In the genomic region with DNA sequence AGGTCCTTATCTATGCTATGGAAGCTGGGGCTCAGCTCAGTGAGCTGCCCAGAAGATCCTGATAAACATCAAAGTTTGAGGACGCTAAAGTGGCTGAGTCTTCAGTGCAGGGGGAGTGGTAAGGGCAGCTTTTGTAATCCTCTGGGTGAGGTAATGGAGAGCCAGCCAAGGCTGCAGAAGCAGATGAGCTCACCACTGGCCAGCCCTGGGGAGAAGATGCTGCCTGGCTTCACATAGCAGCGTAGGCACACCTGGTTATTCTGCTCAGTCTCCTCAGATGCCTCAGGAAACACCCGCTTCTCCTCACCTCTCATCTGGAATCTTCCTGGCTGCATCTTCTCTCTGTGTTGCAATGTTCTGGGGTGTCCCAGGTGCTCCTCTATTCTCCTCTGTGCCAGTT, we compare ENCODE assay signal across 34 mouse cellular contexts. TPM values are rescaled to one million over a fixed set of nuclear protein-coding genes. Genes with fewer than 3 reads are reported as not detected.
DNase-seq lines count a peak whose midpoint lies in the region; ATAC-seq lines count a peak whose summit lies in the region.
"Had no signal": no experiment of that assay in that cellular context is flagged by ENCODE, and none has a peak within 500 bp of the region (broad histone marks: within the 10 kb centered on the region; RNA-seq: fewer than 3 reads in every experiment).

No protein-coding gene starts in this region.

- no peak overlapping the region for H3K27ac ChIP-seq in liver, embryonic 12.5 days
- H3K27ac ChIP-seq in midbrain, embryonic 10.5 days (replicated peaks), result no peak overlapping the region
- H3K27ac ChIP-seq in heart, embryonic 10.5 days, result no peak overlapping the region
- H3K27ac ChIP-seq: forebrain, embryonic 15.5 days; heart, embryonic 15.5 days; hindbrain, embryonic 13.5 days; limb, embryonic 13.5 days; liver, embryonic 15.5 days had no signal

- WGBS in liver, embryonic 12.5 days (ENCODE audit: insufficient replicate concordance), result 37% methylated on average over 3 of the region's 3 CpGs
- WGBS in midbrain, embryonic 10.5 days, result 67% methylated on average over 3 of the region's 3 CpGs
- WGBS in heart, embryonic 10.5 days, result 44% methylated on average over 3 of the region's 3 CpGs

- H3K4me3 ChIP-seq in liver, embryonic 12.5 days, result no peak overlapping the region
- no peak overlapping the region for H3K4me3 ChIP-seq in midbrain, embryonic 10.5 days
- no peak overlapping the region for H3K4me3 ChIP-seq in heart, embryonic 10.5 days
- H3K4me3 ChIP-seq: erythroblast, embryonic 14.5 days; forebrain, embryonic 15.5 days; heart, embryonic 15.5 days; hindbrain, embryonic 13.5 days; limb, embryonic 13.5 days; liver, embryonic 15.5 days had no signal

- peak; percentile 21 to 61 for DNase-seq in adrenal gland, adult (ENCODE audit: inconsistent age in 2 of 2, low spot score in 1 of 2)
- no peak for DNase-seq in adrenal gland, postnatal 10 days
- DNase-seq in lung, postnatal 25 days (ENCODE audit: low spot score), result peak; percentile 8
- no peak for DNase-seq in lung, postnatal 14 days
- no peak for DNase-seq in midbrain, embryonic 10.5 days (ENCODE audit: low spot score)
- no peak for DNase-seq in heart, embryonic 10.5 days (ENCODE audit: low spot score)
- no peak for DNase-seq in urinary bladder, adult 2 months (ENCODE audit: low spot score)
- DNase-seq: cerebellum, adult 11 months; cerebellum, adult 9-11 months; heart, adult 18-20 months; heart, postnatal 36 days; kidney, adult 18-20 months; kidney, postnatal 4 days; right cerebral cortex, adult 18-20 months; right cerebral cortex, postnatal 4 days; thymus, adult 18-20 months; thymus, postnatal 36 days had no signal

- 0 out of 2 replicates have a peak, but pooled peaks cover 9% of the 10 kb centered on the region for H3K4me1 ChIP-seq in liver, embryonic 12.5 days
- no peaks in the 10 kb centered on the region for H3K4me1 ChIP-seq in midbrain, embryonic 10.5 days
- peaks cover 7% of the 10 kb centered on the region; the same call in 1 of the 2 replicates for H3K4me1 ChIP-seq in heart, embryonic 10.5 days
- H3K4me1 ChIP-seq: forebrain, embryonic 15.5 days; heart, embryonic 15.5 days; hindbrain, embryonic 13.5 days; liver, embryonic 15.5 days had no signal

- 0 out of 2 replicates have a peak, but pooled peaks have one; percentile 24 for ATAC-seq in liver, embryonic 12.5 days
- ATAC-seq: forebrain, embryonic 15.5 days; lung, postnatal 0 days; midbrain, embryonic 16.5 days had no signal

- no peak overlapping the region for H3K9ac ChIP-seq in liver, embryonic 12.5 days
- H3K9ac ChIP-seq: forebrain, embryonic 15.5 days; heart, embryonic 15.5 days; hindbrain, embryonic 13.5 days; limb, embryonic 13.5 days; liver, embryonic 15.5 days had no signal

- no peaks in the 10 kb centered on the region for H3K27me3 ChIP-seq in liver, embryonic 12.5 days (replicated peaks)
- H3K27me3 ChIP-seq in midbrain, embryonic 10.5 days (ENCODE audit: low read depth, poor library complexity, severe bottlenecking), result no peaks in the 10 kb centered on the region
- no peaks in the 10 kb centered on the region for H3K27me3 ChIP-seq in heart, embryonic 10.5 days (ENCODE audit: insufficient read depth, poor library complexity, severe bottlenecking)
- H3K27me3 ChIP-seq: forebrain, embryonic 15.5 days; heart, embryonic 15.5 days; hindbrain, embryonic 13.5 days; limb, embryonic 13.5 days; liver, embryonic 15.5 days had no signal

- H3K9me3 ChIP-seq in liver, embryonic 12.5 days (replicated peaks), result no peaks in the 10 kb centered on the region
- H3K9me3 ChIP-seq in midbrain, embryonic 10.5 days (replicated peaks), result no peaks in the 10 kb centered on the region
- H3K9me3 ChIP-seq in heart, embryonic 10.5 days, result no peaks in the 10 kb centered on the region
- H3K9me3 ChIP-seq: forebrain, embryonic 15.5 days; heart, embryonic 15.5 days; hindbrain, embryonic 13.5 days; limb, embryonic 13.5 days; liver, embryonic 15.5 days had no signal

- H3K36me3 ChIP-seq in liver, embryonic 12.5 days, result no peaks in the 10 kb centered on the region
- H3K36me3 ChIP-seq in midbrain, embryonic 10.5 days, result no peaks in the 10 kb centered on the region
- no peaks in the 10 kb centered on the region for H3K36me3 ChIP-seq in heart, embryonic 10.5 days
- H3K36me3 ChIP-seq: forebrain, embryonic 15.5 days; heart, embryonic 15.5 days; hindbrain, embryonic 13.5 days; limb, embryonic 13.5 days; liver, embryonic 15.5 days had no signal

- no peak overlapping the region for H3K4me2 ChIP-seq in liver, embryonic 12.5 days
- H3K4me2 ChIP-seq: forebrain, embryonic 15.5 days; heart, embryonic 15.5 days; hindbrain, embryonic 13.5 days; limb, embryonic 13.5 days; liver, embryonic 15.5 days had no signal

RNA-seq across cellular contexts. Expression of gene 5330417H12Rik, which starts 0.5 kb away (rescaled TPM):
- total RNA-seq in adrenal gland, postnatal 10 days (2021), result not detected
- polyA plus RNA-seq in liver, embryonic 12.5 days (2016; fragmentation: Nextera tagmentation; extraction: Ambion mirVana), result not detected in 2 replicates
- not detected in 2 replicates for polyA plus RNA-seq in midbrain, embryonic 10.5 days (2016; fragmentation: Nextera tagmentation; extraction: Ambion mirVana)
- polyA plus RNA-seq in heart, embryonic 10.5 days (2016; fragmentation: Nextera tagmentation; extraction: Ambion mirVana), result 0.15 TPM in 1 of 2 replicates, not detected in the other
- not detected in 2 replicates for polyA plus RNA-seq in urinary bladder, adult 2 months (2012; rRNA removed)
- total RNA-seq: gastrocnemius, adult 8-10 months; heart, adult 18-20 months; heart, postnatal 36 days; left cerebral cortex, adult 18-20 months; left cerebral cortex, postnatal 25 days had no signal
- polyA plus RNA-seq: cortical plate, adult 2 months; embryonic facial prominence, embryonic 11.5 days; erythroblast, embryonic 14.5 days; forebrain, embryonic 15.5 days; heart, embryonic 15.5 days; hindbrain, embryonic 13.5 days; kidney, embryonic 16.5 days; liver, embryonic 15.5 days; lung, postnatal 0 days; midbrain, embryonic 16.5 days; neural tube, embryonic 14.5 days; stomach, embryonic 16.5 days had no signal

RNA-seq across cellular contexts. Expression of gene Ppfibp2, which starts 29.4 kb away (rescaled TPM):
- total RNA-seq in adrenal gland, postnatal 10 days (2021), result 10 to 100 TPM in 1 of 2 experiments, 1 to 10 TPM in 1; 9.1 to 13.7 TPM
- polyA plus RNA-seq in liver, embryonic 12.5 days (2016; fragmentation: Nextera tagmentation; extraction: Ambion mirVana), result 3.9 and 4.0 TPM in 2 replicates
- 5.3 and 6.6 TPM in 2 replicates for polyA plus RNA-seq in midbrain, embryonic 10.5 days (2016; fragmentation: Nextera tagmentation; extraction: Ambion mirVana)
- 8.0 and 13.3 TPM in 2 replicates for polyA plus RNA-seq in heart, embryonic 10.5 days (2016; fragmentation: Nextera tagmentation; extraction: Ambion mirVana)
- 73.4 and 81.1 TPM in 2 replicates for polyA plus RNA-seq in urinary bladder, adult 2 months (2012; rRNA removed)

RNA-seq across cellular contexts. Expression of gene Olfml1, which starts 57.2 kb away (rescaled TPM):
- 10 to 100 TPM in 1 of 2 experiments, 1 to 10 TPM in 1; 9.9 to 12.4 TPM for total RNA-seq in adrenal gland, postnatal 10 days (2021)
- 2.8 and 3.7 TPM in 2 replicates for polyA plus RNA-seq in liver, embryonic 12.5 days (2016; fragmentation: Nextera tagmentation; extraction: Ambion mirVana)
- 5.2 and 6.2 TPM in 2 replicates for polyA plus RNA-seq in midbrain, embryonic 10.5 days (2016; fragmentation: Nextera tagmentation; extraction: Ambion mirVana)
- polyA plus RNA-seq in heart, embryonic 10.5 days (2016; fragmentation: Nextera tagmentation; extraction: Ambion mirVana), result 5.8 and 8.0 TPM in 2 replicates
- polyA plus RNA-seq in urinary bladder, adult 2 months (2012; rRNA removed), result 20.0 and 21.6 TPM in 2 replicates
- polyA plus RNA-seq: erythroblast, embryonic 14.5 days had no signal

Comparison
In these comparisons a context has a peak if more than half of its experiments do, and no peak if none do; other contexts are left out.
1. DNase-seq: peak in adrenal gland, adult (2 of 2) and lung, postnatal 25 days (single experiment); none in adrenal gland, postnatal 10 days (single experiment), lung, postnatal 14 days (single experiment), midbrain, embryonic 10.5 days (single experiment), heart, embryonic 10.5 days (single experiment) and urinary bladder, adult 2 months (single experiment).